Mouse (Mus musculus): ENCODE data around the gene Rp9. TPM values are rescaled to one million over a fixed set of nuclear protein-coding genes. Genes with fewer than 3 reads are reported as not detected.
A peak's percentile ranks its signal among the peaks of the same experiment; 100 is the strongest.

The Rp9 gene
- polyA plus RNA-seq, 1 experiment from 2014 or later, result 66.2 TPM

DNA sequence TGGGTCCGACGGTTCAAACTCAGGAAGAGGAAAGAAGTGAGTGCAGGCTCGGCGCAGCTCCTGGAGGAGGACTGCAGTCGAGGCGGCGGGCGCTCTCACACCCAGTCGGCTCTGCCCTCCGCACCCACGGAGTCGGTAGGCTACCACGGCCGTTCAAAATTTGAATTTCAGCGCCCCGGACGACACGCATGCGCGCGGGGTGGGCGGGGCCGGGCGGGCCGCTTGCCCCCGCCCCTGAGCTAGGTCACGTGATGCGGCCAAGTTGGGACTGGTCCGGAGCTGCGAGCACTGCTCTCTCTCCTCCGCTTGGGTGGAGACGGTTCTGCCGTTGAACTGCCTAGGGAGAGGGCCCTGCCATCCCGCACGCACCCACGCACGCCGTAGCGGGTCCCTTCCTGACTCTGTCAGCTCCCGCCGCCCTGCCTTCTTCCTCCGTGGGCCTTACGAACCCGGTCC, 80.5 kb downstream of the Rp9 start, which contains the start of gene Anln:
Anln (minus strand) TSS at position 168 of the 456 bp plus-strand sequence.
- Histone ChIP-seq H3K9me3 (replicated peaks) (no peaks in the 10 kb centered on the region), H3K27me3 (no peaks in the 10 kb centered on the region), H3K36me3 (ENCODE audit: poor library complexity, severe bottlenecking) (no peaks in the 10 kb centered on the region), H3K4me2 (peak within 1 kb of the TSS; percentile 86), H3K4me3 (peak within 1 kb of the TSS; percentile 86), H3K4me1 (peaks cover 33% of the 10 kb centered on the region), H3K9ac (peak within 1 kb of the TSS; percentile 87), H3K27ac (peak within 1 kb of the TSS; percentile 82)
- WGBS, result 0% methylated on average over 41 of the region's 44 CpGs
- ATAC-seq, result peak; percentile 96

GRCm38 (mm10) chr9:22388401-22388980, 81.1 kb downstream of the Rp9 start:
- H3K4me1 ChIP-seq, result peaks cover 33% of the 10 kb centered on the region
- H3K4me3 ChIP-seq, result peak overlapping the region; percentile 86
- H3K4me2 ChIP-seq, result peak overlapping the region; percentile 86
- H3K27me3 ChIP-seq, result no peaks in the 10 kb centered on the region
- no peaks in the 10 kb centered on the region for H3K9me3 ChIP-seq (replicated peaks)
- under 1% methylated on average over 41 of the region's 41 CpGs for WGBS
- H3K27ac ChIP-seq, result peak overlapping the region; percentile 82
- ATAC-seq, result peak; percentile 73; the same call in 1 of the 2 replicates
- H3K36me3 ChIP-seq (ENCODE audit: poor library complexity, severe bottlenecking), result no peaks in the 10 kb centered on the region
- H3K9ac ChIP-seq, result peak overlapping the region; percentile 87

DNA sequence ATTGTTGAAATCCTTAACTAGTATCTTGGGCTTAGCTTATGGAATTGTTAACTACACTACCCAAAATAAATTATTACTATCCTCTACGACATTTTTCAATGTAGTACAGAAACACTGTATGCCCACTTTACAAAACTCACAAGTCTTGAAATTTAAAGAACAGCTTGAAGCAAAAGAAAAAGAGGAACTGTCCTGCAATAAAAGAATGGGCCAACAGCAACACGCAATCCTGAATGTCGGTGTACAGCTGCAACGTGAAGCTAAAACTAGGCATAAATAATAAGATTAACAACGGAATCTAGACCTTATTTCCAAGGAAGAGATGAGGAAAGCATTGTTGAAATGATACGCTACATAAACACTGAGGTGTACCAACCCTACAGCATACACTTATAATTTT, 81.6 kb downstream of the Rp9 start:
- Histone ChIP-seq H3K4me1 (peaks cover 33% of the 10 kb centered on the region), H3K27ac (no peak overlapping the region), H3K9ac (peak overlapping the region; percentile 87), H3K27me3 (no peaks in the 10 kb centered on the region), H3K4me3 (peak overlapping the region; percentile 86), H3K36me3 (ENCODE audit: poor library complexity, severe bottlenecking) (0 out of 2 replicates have a peak, but pooled peaks cover 3% of the 10 kb centered on the region), H3K4me2 (peak overlapping the region; percentile 86), H3K9me3 (replicated peaks) (no peaks in the 10 kb centered on the region)
- 17% methylated on average over 6 of the region's 6 CpGs for WGBS
- ATAC-seq, result no peak

DNA sequence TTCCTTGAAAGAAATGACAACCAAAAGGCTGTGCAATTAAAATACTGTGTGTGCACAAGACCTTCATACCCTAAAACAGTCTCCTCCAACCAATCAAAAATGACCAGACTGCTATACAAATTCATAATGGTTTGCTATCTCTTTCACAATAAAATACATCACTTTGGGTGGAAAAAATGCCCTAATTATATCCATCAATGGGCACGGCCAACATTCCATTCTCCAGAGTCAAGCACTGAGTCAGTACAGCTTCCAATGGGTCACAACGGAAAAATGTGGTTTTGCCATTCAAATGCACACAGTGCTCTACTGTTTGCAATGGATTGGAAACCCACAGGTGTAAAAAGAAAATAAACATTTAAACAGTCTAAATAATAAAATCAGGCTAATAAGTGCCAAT, 83.7 kb downstream of the Rp9 start:
- Histone ChIP-seq H3K4me2 (no peak overlapping the region; the same call in 1 of the 2 replicates), H3K9ac (no peak overlapping the region), H3K27ac (no peak overlapping the region), H3K4me3 (no peak overlapping the region), H3K27me3 (no peaks in the 10 kb centered on the region), H3K4me1 (peaks cover 33% of the 10 kb centered on the region), H3K36me3 (ENCODE audit: poor library complexity, severe bottlenecking) (peaks cover 20% of the 10 kb centered on the region), H3K9me3 (replicated peaks) (no peaks in the 10 kb centered on the region)
- 59% methylated on average over 2 of the region's 2 CpGs for WGBS
- ATAC-seq, result no peak

DNA sequence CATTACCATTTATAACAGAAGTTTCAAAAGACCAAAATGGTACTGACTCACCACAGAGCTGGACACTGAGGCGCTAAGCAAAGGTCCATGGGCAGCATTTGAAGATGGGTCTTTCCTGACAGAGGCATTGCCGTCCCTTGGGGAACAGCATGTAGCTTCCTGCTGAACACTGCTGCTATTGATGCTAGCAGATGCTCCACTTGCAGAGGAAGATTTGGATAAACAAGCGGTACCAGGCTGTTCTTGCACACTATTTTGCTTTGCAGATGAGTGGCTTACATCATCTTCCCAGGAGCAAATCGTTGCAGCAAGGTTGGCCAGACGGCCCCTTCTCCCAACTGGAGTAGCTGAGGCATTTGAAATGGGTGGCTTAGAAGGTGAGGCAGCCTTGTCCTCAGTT, 93.5 kb downstream of the Rp9 start:
- no peak overlapping the region for H3K9ac ChIP-seq
- H3K4me1 ChIP-seq, result no peaks in the 10 kb centered on the region
- no peak overlapping the region for H3K27ac ChIP-seq
- H3K36me3 ChIP-seq (ENCODE audit: poor library complexity, severe bottlenecking), result peaks cover 80% of the 10 kb centered on the region
- ATAC-seq, result no peak
- no peaks in the 10 kb centered on the region for H3K9me3 ChIP-seq (replicated peaks)
- no peak overlapping the region for H3K4me2 ChIP-seq
- H3K27me3 ChIP-seq, result no peaks in the 10 kb centered on the region
- WGBS, result 89% methylated on average over 5 of the region's 5 CpGs
- H3K4me3 ChIP-seq, result no peak overlapping the region

- ATAC-seq, result no peak
- no peak overlapping the region for H3K4me3 ChIP-seq
- no peaks in the 10 kb centered on the region for H3K9me3 ChIP-seq (replicated peaks)
- H3K27me3 ChIP-seq, result no peaks in the 10 kb centered on the region
- no peaks in the 10 kb centered on the region for H3K4me1 ChIP-seq
- H3K4me2 ChIP-seq, result no peak overlapping the region
- WGBS, result 96% methylated on average over 4 of the region's 4 CpGs
- H3K27ac ChIP-seq, result no peak overlapping the region
- peaks cover 79% of the 10 kb centered on the region for H3K36me3 ChIP-seq (ENCODE audit: poor library complexity, severe bottlenecking)
- no peak overlapping the region for H3K9ac ChIP-seq
These were observed 96.8 kb downstream of the Rp9 start for GRCm38 (mm10) chr9:22372760-22373159.

DNA sequence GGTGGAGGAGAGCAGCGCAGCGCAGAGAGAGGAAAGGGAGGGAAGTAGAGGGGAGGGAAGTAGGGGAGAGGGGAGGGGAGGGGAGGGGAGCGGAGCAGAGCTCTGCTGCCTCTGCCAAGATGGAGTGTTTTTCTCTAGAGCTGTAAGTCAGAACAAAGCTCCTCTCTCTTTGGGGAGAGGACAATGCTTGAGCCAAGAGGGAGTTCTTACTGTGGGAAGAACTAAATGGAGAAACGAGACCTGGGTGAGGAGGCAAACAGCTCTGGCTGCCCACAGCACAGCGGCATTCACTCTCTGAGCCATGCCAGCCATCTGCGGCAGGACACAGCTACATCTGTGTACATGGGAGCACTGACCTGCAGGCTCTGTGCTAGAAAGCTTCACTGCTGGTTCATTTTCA, 101.5 kb downstream of the Rp9 start:
- H3K36me3 ChIP-seq (ENCODE audit: poor library complexity, severe bottlenecking), result peaks cover 84% of the 10 kb centered on the region

GRCm38 (mm10) chr9:22366621-22367020, 102.9 kb downstream of the Rp9 start:
- Histone ChIP-seq H3K27me3 (no peaks in the 10 kb centered on the region), H3K36me3 (ENCODE audit: poor library complexity, severe bottlenecking) (peaks cover 83% of the 10 kb centered on the region), H3K27ac (no peak overlapping the region), H3K4me2 (no peak overlapping the region), H3K9me3 (replicated peaks) (no peaks in the 10 kb centered on the region), H3K4me1 (no peaks in the 10 kb centered on the region), H3K4me3 (no peak overlapping the region), H3K9ac (no peak overlapping the region)
- WGBS, result 95% methylated on average over 10 of the region's 10 CpGs
- no peak for ATAC-seq

More for the DNA sequence above, 101.5 kb downstream of the Rp9 start:
- Histone ChIP-seq H3K27ac (no peak overlapping the region), H3K27me3 (no peaks in the 10 kb centered on the region), H3K9ac (no peak overlapping the region), H3K4me1 (no peaks in the 10 kb centered on the region), H3K4me3 (no peak overlapping the region), H3K4me2 (no peak overlapping the region), H3K9me3 (replicated peaks) (no peaks in the 10 kb centered on the region)
- WGBS, result 83% methylated on average over 6 of the region's 6 CpGs
- no peak for ATAC-seq

DNA sequence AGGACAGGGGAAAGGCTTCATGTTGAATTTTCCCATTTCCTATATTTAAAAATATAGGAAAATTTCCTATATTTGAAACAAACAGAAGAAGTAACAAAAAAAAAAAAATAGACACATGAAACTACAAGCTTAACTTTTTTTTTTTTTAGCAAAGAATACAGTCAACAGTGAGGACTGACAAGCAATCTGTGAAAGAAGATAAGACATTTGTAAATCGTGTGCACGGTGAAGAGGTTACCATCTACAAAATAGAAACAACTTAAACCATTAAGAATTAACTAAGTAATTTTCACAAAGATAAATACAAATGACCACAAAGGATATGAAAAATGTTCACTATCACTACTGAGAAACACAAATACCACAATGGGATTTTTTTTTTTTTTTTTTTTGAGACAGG, 103.3 kb downstream of the Rp9 start:
- 98% methylated on average over 2 of the region's 2 CpGs for WGBS

More for the DNA sequence above, 103.3 kb downstream of the Rp9 start:
- no peaks in the 10 kb centered on the region for H3K9me3 ChIP-seq (replicated peaks)
- no peaks in the 10 kb centered on the region for H3K27me3 ChIP-seq
- no peak for ATAC-seq
- H3K9ac ChIP-seq, result no peak overlapping the region
- H3K36me3 ChIP-seq (ENCODE audit: poor library complexity, severe bottlenecking), result peaks cover 83% of the 10 kb centered on the region
- no peak overlapping the region for H3K27ac ChIP-seq
- H3K4me1 ChIP-seq, result no peaks in the 10 kb centered on the region
- no peak overlapping the region for H3K4me3 ChIP-seq
- H3K4me2 ChIP-seq, result no peak overlapping the region

Other genes starting within 250 kb of the Rp9 start
- gene Zfp809, start 244.0 kb downstream of the Rp9 start, polyA plus RNA-seq (2015; fragmentation: Nextera tagmentation; extraction: Ambion mirVana), result 9.3 and 11.0 TPM in 2 replicates
- 10.4 and 10.7 TPM in 2 replicates for gene Zfp599, start 209.8 kb downstream of the Rp9 start, polyA plus RNA-seq (2015; fragmentation: Nextera tagmentation; extraction: Ambion mirVana)
- gene Zfp810, start 162.1 kb downstream of the Rp9 start, polyA plus RNA-seq (2015; fragmentation: Nextera tagmentation; extraction: Ambion mirVana), result 32.9 and 33.8 TPM in 2 replicates
- 22.7 and 23.1 TPM in 2 replicates for gene Anln, start 80.6 kb downstream of the Rp9 start, polyA plus RNA-seq (2015; fragmentation: Nextera tagmentation; extraction: Ambion mirVana)
- 8.6 and 9.8 TPM in 2 replicates for gene 9530077C05Rik, start 58.2 kb downstream of the Rp9 start, polyA plus RNA-seq (2015; fragmentation: Nextera tagmentation; extraction: Ambion mirVana)
- not detected in 2 replicates for gene Gm17545, start 15.5 kb downstream of the Rp9 start, polyA plus RNA-seq (2015; fragmentation: Nextera tagmentation; extraction: Ambion mirVana)
- 18.4 and 20.1 TPM in 2 replicates for gene Bbs9, start 6.0 kb upstream of the Rp9 start, polyA plus RNA-seq (2015; fragmentation: Nextera tagmentation; extraction: Ambion mirVana)

Data from forebrain, embryonic 13.5 days (tissue).